Mouse (Mus musculus): ENCODE measurements at regions not wholly inside any gene's neighbourhood (a gene's known extent, or its start where the extent isn't known, plus 50 kb on each side); places are given as distances from the start of the nearest gene placed in this dataset.
A peak's percentile ranks its signal among the peaks of the same experiment; 100 is the strongest.

GRCm38 (mm10) chr15:15716694-15717093 is 1011.9 kb upstream of the Cdh9 start:
- DNase-seq (ENCODE audit: low read depth, low spot score) = no peak
- no peak overlapping the region for H3K27ac ChIP-seq (ENCODE audit: control insufficient read depth, low read depth, low read length)
- H3K4me1 ChIP-seq (ENCODE audit: control insufficient read depth in 1 of 2, insufficient read depth in 2 of 2, low read length in 2 of 2) = no peaks in the 10 kb centered on the region
- TF ChIP-seq POLR2A (IDR thresholded peaks at IDR 0.05; ENCODE audit: control insufficient read depth in 1 of 2, insufficient read depth in 1 of 2, low read depth in 1 of 2, low read length in 2 of 2, poor library complexity in 1 of 2) (no peak), ZC3H11A (IDR thresholded peaks at IDR 0.05; ENCODE audit: low read depth, low read length) (no peak), BHLHE40 (IDR thresholded peaks at IDR 0.05; ENCODE audit: borderline replicate concordance, low read depth, low read length) (no peak), ZKSCAN1 (IDR thresholded peaks at IDR 0.05; ENCODE audit: low read depth, low read length) (no peak), SIN3A (IDR thresholded peaks at IDR 0.05; ENCODE audit: low read length) (no peak), ZNF384 (IDR thresholded peaks at IDR 0.05; ENCODE audit: low read depth, low read length) (no peak), MEF2A (IDR thresholded peaks at IDR 0.05; ENCODE audit: extremely low read depth, insufficient replicate concordance, low read depth, low read length, poor library complexity, severe bottlenecking) (no peak), NELFE (IDR thresholded peaks at IDR 0.05; ENCODE audit: low read depth, low read length) (no peak), RAD21 (IDR thresholded peaks at IDR 0.05; ENCODE audit: low read depth, low read length) (no peak), MAX (IDR thresholded peaks at IDR 0.05; ENCODE audit: low read length) (no peak)
- H3K9ac ChIP-seq (ENCODE audit: control insufficient read depth, low read depth, low read length, poor library complexity, severe bottlenecking) = no peak overlapping the region
- H3K27me3 ChIP-seq (ENCODE audit: control insufficient read depth in 1 of 2, insufficient read depth in 2 of 2, low read length in 2 of 2) = no peaks in the 10 kb centered on the region
- no peaks in the 10 kb centered on the region for H3K9me3 ChIP-seq (replicated peaks; ENCODE audit: insufficient read depth, low read length)
- H3K79me2 ChIP-seq (ENCODE audit: control insufficient read depth, insufficient read depth, low read length, poor library complexity) = no peaks in the 10 kb centered on the region
- no peaks in the 10 kb centered on the region for H3K36me3 ChIP-seq (ENCODE audit: control insufficient read depth in 1 of 2, insufficient read depth in 2 of 2, low read length in 2 of 2)
- H3K4me3 ChIP-seq (ENCODE audit: control insufficient read depth in 1 of 2, insufficient read depth in 1 of 2, low read depth in 2 of 2, low read length in 2 of 2) = no peak overlapping the region

- Histone ChIP-seq H3K9ac (ENCODE audit: control insufficient read depth, low read depth, low read length, poor library complexity, severe bottlenecking) (no peak overlapping the region), H3K4me1 (ENCODE audit: control insufficient read depth in 1 of 2, insufficient read depth in 2 of 2, low read length in 2 of 2) (peaks cover 0 to 7% of the 10 kb centered on the region in 2 experiments; a peak in 2 of 4 replicates), H3K27ac (ENCODE audit: control insufficient read depth, low read depth, low read length) (no peak overlapping the region), H3K9me3 (replicated peaks; ENCODE audit: insufficient read depth, low read length) (no peaks in the 10 kb centered on the region), H3K27me3 (ENCODE audit: control insufficient read depth in 1 of 2, insufficient read depth in 2 of 2, low read length in 2 of 2) (no peaks in the 10 kb centered on the region), H3K4me3 (ENCODE audit: control insufficient read depth in 1 of 2, insufficient read depth in 1 of 2, low read depth in 2 of 2, low read length in 2 of 2) (no peak overlapping the region), H3K36me3 (ENCODE audit: control insufficient read depth in 1 of 2, insufficient read depth in 2 of 2, low read length in 2 of 2) (peaks cover 0 to 3% of the 10 kb centered on the region in 2 experiments; a peak in 2 of 4 replicates), H3K79me2 (ENCODE audit: control insufficient read depth, insufficient read depth, low read length, poor library complexity) (no peaks in the 10 kb centered on the region)
- TF ChIP-seq ZMIZ1 (IDR thresholded peaks at IDR 0.05; ENCODE audit: low read depth, low read length) = no peak
- no peak for TF ChIP-seq POLR2AphosphoS2 (IDR thresholded peaks at IDR 0.05; ENCODE audit: low read length)
- no peak for TF ChIP-seq ZKSCAN1 (IDR thresholded peaks at IDR 0.05; ENCODE audit: low read depth, low read length)
- no peak for TF ChIP-seq USF1 (IDR thresholded peaks at IDR 0.05; ENCODE audit: low read depth, low read length)
- TF ChIP-seq TCF12 (IDR thresholded peaks at IDR 0.05; ENCODE audit: low read depth, low read length) = peak; percentile 26; the same call in 1 of the 2 replicates
- no peak for TF ChIP-seq MAFK (IDR thresholded peaks at IDR 0.05; ENCODE audit: borderline replicate concordance, low read depth, low read length)
- TF ChIP-seq EP300 (IDR thresholded peaks at IDR 0.05; ENCODE audit: low read depth in 1 of 2, low read length in 2 of 2) = peak; percentile 78 to 82
- no peak for TF ChIP-seq MYB (IDR thresholded peaks at IDR 0.05; ENCODE audit: low read depth, low read length)
- no peak for TF ChIP-seq TBP (IDR thresholded peaks at IDR 0.05; ENCODE audit: low read depth, low read length)
- no peak for TF ChIP-seq NRF1 (IDR thresholded peaks at IDR 0.05; ENCODE audit: insufficient read depth, low read depth, low read length, poor library complexity, severe bottlenecking)
- peak; percentile 53; the same call in 1 of the 2 replicates for TF ChIP-seq MXI1 (IDR thresholded peaks at IDR 0.05; ENCODE audit: low read depth, low read length)
- no peak for TF ChIP-seq ETS1 (IDR thresholded peaks at IDR 0.05; ENCODE audit: low read depth, low read length)
- TF ChIP-seq GATA1 (IDR thresholded peaks at IDR 0.05; ENCODE audit: low read depth, low read length) = peak; percentile 86
- TF ChIP-seq CHD2 (IDR thresholded peaks at IDR 0.05; ENCODE audit: low read length) = no peak
- peak; percentile 44 for DNase-seq (ENCODE audit: low read depth, low spot score)
These were observed 986.6 kb upstream of the Cdh9 start for GRCm38 (mm10) chr15:15741987-15742386.
